Mouse (Mus musculus) hindbrain, embryonic 11.5 days (tissue): Measurements from ENCODE around the gene Bcas2. TPM values are rescaled to one million over a fixed set of nuclear protein-coding genes. Genes with fewer than 3 reads are reported as not detected.
A peak's percentile ranks its signal among the peaks of the same experiment; 100 is the strongest.

Experiments
- ATAC-seq: fragments of 200-750 bp; cut with Nextera tagmentation; 2 replicates; pipeline ENCODE4 v1.8.0; 2017; ENCODE audit warnings: mild to moderate bottlenecking, moderate TSS enrichment, moderate library complexity; ENCODE audit not compliant: low FRiP score
- DNase-seq: peaks from one replicate; pipeline ENCODE4 v3.0.0-alpha.2; 2015; ENCODE audit warnings: low spot score
- H3K27ac ChIP-seq: fragments of 300-500 bp; sonication (generic); 2 replicates; pipeline ENCODE4 v1.5.1; 2014; ENCODE audit warnings: mild to moderate bottlenecking, low read depth, low read length
- H3K27me3 ChIP-seq: fragments of 300-500 bp; sonication (generic); 2 replicates; pipeline ENCODE4 v1.6.1; 2014; ENCODE audit warnings: mild to moderate bottlenecking, low read length, moderate library complexity, mixed read lengths; ENCODE audit not compliant: control insufficient read depth, insufficient read depth
- H3K36me3 ChIP-seq: fragments of 300-500 bp; sonication (generic); 2 replicates; pipeline ENCODE4 v1.6.1; 2014; ENCODE audit warnings: mild to moderate bottlenecking, low read length, moderate library complexity, mixed read lengths; ENCODE audit not compliant: control insufficient read depth, insufficient read depth
- H3K4me1 ChIP-seq: fragments of 300-500 bp; sonication (generic); replicated peaks from 2 replicates; pipeline ENCODE4 v1.6.1; 2014; ENCODE audit warnings: low read length, mixed read lengths; ENCODE audit not compliant: control insufficient read depth, insufficient read depth
- H3K4me2 ChIP-seq: fragments of 300-500 bp; sonication (generic); replicated peaks from 2 replicates; pipeline ENCODE4 v1.6.1; 2014; ENCODE audit warnings: mild to moderate bottlenecking, low read depth, low read length
- H3K4me3 ChIP-seq: fragments of 300-500 bp; sonication (generic); 2 replicates; pipeline ENCODE4 v1.5.1; 2014; ENCODE audit warnings: low read depth, low read length
- H3K9ac ChIP-seq: fragments of 300-500 bp; sonication (generic); 2 replicates; pipeline ENCODE4 v1.6.1; 2014; ENCODE audit warnings: low read depth, low read length
- H3K9me3 ChIP-seq: fragments of 300-500 bp; sonication (generic); 2 replicates; pipeline ENCODE4 v1.6.1; 2016; ENCODE audit warnings: low read length; ENCODE audit not compliant: control insufficient read depth
- WGBS: fragments of 180-500 bp; shearing (Covaris S2); extraction: QIAGEN DNeasy Blood & Tissue Kit; methylation state at CpG from one replicate; pipeline ENCODE4 v1.1.7; 2014; 5-methylcytosine and 5-hydroxymethylcytosine counted together
- polyA plus RNA-seq: library from polyadenylated mRNA; unstranded; fragments of >200 nt; fragmentation: Nextera tagmentation; extraction: Ambion mirVana; gene quantifications from 2 replicates; pipeline ENCODE4 v1.2.1, GENCODE M21; 2014

Gene Bcas2
- polyA plus RNA-seq, 1 experiment from 2014 or later: 251 TPM

DNA sequence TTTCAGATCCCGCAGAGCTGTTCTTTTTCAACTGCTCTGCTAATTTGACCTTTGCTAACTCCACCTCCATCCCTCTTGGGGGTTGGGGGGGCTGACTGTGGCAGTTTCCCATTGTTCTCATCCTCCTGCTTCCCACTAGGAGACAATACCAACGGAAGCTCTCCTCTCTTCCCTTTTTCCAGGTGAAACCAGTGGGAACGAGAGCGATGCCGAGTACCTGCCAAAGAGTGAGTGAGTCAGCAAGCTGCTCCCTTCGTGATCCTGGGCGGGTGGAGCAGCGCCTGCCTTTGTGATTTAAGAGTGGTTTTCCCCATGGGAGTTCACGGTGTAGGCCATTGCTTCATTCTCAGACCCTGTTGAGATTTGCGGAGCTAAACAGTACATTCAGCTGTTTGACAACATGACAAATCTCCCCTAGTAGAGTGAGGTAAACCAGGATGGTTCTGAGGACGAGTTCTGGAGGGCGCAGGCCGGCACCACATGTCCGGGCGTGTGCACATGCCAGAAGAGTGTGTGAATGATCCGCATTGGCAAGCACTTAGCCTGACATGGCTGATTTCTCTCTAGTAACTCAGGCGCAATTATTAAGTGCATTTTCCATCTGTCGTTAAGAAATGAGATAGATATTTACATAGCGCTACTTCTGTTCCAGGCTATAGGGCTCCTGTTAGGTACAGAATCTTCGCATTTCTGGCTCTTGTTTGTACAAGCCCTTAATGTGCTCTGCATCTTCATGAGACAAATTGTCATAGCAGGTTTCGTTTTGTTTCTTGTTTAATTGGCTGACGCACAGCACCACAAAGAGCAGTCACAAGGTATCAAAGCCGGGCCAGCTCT is 24.9 kb upstream of the Bcas2 start:
- 0 out of 2 replicates have a peak, but pooled peaks have one; percentile 27 for ATAC-seq
- Histone ChIP-seq H3K4me2 (no peak overlapping the region), H3K9ac (no peak overlapping the region), H3K4me1 (no peaks in the 10 kb centered on the region), H3K27ac (no peak overlapping the region), H3K9me3 (no peaks in the 10 kb centered on the region), H3K27me3 (no peaks in the 10 kb centered on the region), H3K4me3 (no peak overlapping the region), H3K36me3 (no peaks in the 10 kb centered on the region)
- 61% methylated on average over 23 of the region's 23 CpGs for WGBS
- peak; percentile 25 for DNase-seq

DNA sequence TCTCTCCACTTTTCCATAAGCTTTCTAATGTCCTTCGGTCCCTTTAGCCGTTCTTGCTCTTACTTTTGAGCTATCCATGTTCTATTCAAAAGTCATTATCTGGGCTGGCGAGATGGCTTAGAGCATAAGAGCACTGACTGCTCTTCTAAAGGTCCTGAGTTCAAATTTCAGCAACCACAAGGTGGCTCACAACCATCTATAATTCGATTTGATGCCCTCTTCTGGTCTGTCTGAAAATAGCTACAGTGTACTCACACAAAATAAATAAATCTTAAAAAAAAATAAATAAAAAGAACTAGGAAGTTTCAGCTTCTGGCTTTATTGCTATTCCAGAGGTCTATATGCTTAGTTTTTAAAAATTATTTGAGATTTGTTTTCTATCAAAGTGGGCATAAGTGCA is 23.7 kb upstream of the Bcas2 start:
- 86% methylated on average over 4 of the region's 4 CpGs for WGBS
- H3K36me3 ChIP-seq: no peaks in the 10 kb centered on the region
- ATAC-seq: no peak
- DNase-seq: no peak
- no peak overlapping the region for H3K27ac ChIP-seq
- no peaks in the 10 kb centered on the region for H3K27me3 ChIP-seq
- no peak overlapping the region for H3K9ac ChIP-seq
- H3K4me2 ChIP-seq: no peak overlapping the region
- no peaks in the 10 kb centered on the region for H3K9me3 ChIP-seq
- H3K4me1 ChIP-seq: no peaks in the 10 kb centered on the region
- H3K4me3 ChIP-seq: no peak overlapping the region

DNA sequence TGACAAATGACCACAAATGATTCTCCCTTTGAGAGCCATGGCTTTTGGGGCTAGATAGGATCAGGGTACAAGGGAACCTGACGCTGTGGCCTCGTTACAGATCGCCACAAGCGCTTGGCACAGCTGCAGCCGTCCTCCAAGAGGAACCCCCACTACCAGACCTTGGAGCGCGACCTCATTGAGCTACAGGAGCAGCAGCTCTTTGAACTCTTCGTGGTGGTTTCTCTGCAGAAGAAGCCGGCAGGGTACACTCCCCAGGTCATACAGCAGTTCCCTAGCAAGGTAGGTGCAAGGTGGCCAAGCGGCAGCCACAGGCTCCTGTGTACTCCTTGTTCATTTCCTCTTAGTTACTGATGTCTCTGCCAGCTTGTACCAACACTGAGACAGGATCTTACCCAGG is 22.5 kb upstream of the Bcas2 start:
- no peaks in the 10 kb centered on the region for H3K4me1 ChIP-seq
- no peak overlapping the region for H3K4me3 ChIP-seq
- no peaks in the 10 kb centered on the region for H3K27me3 ChIP-seq
- no peak for DNase-seq
- ATAC-seq: no peak
- H3K4me2 ChIP-seq: no peak overlapping the region
- no peaks in the 10 kb centered on the region for H3K36me3 ChIP-seq
- H3K9ac ChIP-seq: no peak overlapping the region
- WGBS: 87% methylated on average over 10 of the region's 10 CpGs
- H3K9me3 ChIP-seq: no peaks in the 10 kb centered on the region
- no peak overlapping the region for H3K27ac ChIP-seq

DNA sequence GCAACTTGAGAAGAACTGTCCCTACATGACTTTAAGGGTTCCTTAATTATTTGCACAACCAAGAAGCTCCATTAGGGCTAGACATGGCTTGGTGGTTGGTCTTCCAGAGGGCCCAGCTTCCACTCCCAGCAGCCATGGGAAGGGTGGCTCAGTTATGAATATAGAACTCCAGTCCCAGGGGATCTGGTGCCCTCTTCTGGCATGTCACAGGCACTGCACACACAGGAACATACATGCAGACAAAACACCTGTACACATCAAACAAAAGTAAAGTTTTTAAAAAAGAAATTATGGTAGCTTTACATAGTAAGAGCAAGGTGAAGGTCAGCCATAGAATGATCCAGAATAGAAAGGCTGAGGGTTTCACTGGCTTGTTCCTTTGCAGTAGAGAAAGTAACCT is 17.7 kb upstream of the Bcas2 start:
- Histone ChIP-seq H3K4me3 (no peak overlapping the region), H3K36me3 (no peaks in the 10 kb centered on the region), H3K4me2 (no peak overlapping the region), H3K27me3 (no peaks in the 10 kb centered on the region), H3K27ac (no peak overlapping the region), H3K9ac (no peak overlapping the region), H3K9me3 (no peaks in the 10 kb centered on the region), H3K4me1 (no peaks in the 10 kb centered on the region)
- no peak for DNase-seq
- ATAC-seq: no peak

DNA sequence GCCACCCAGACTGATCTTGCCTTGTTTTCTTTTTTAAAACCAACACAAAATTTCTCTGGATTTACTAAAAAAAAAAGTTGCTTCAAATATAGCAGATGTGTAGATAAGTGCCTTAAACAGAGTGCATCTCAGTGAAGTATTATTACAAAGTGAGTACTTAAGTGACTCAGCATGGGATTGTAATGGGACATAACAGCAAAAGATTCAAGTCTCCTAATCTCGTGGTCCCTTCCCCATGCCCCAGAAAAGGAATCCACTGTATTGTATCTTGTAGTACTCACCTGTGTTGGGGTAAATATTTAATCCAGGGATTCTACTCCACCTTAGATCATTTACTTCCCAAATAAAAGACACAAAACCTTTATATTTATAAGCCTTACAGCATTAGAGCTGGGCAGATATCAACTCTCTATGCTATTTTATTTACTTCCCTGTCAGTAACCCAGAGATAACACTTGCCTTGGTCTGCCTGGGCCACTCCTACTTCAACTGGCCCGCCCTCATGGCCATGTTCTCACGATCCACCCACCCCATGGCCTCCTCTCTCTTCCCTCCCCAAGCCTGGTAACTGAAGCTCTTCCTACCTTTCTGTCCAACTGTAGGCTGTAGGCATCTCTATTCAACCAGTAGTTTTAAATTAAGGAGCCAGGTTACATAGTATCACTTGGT is 12.1 kb upstream of the Bcas2 start:
- WGBS: 57% methylated on average over 3 of the region's 3 CpGs
- Histone ChIP-seq H3K36me3 (no peaks in the 10 kb centered on the region), H3K9me3 (no peaks in the 10 kb centered on the region), H3K4me1 (no peaks in the 10 kb centered on the region), H3K27ac (no peak overlapping the region), H3K4me3 (no peak overlapping the region), H3K27me3 (no peaks in the 10 kb centered on the region), H3K9ac (no peak overlapping the region), H3K4me2 (no peak overlapping the region)
- DNase-seq (no peak), ATAC-seq (no peak)

DNA sequence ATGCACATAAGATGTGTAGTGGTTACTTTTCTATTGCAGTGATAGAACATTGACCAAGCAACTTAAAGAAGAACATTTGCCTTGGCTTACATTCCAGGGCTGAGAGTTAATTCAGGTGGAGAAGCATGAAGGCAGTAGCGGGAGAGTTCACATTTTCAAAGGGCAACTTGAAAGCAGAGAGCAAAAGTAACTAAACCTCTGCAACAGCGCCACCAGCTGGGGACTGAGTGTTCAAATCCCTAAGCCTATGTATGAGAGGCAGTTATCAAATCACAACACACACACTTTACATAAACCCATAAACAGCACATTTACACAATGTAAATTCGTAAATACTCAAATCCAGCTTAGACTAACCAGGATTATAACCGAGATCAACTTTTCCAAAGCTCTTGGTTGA is 1.7 kb upstream of the Bcas2 start:
- H3K4me2 ChIP-seq: no peak overlapping the region
- 0 out of 2 replicates have a peak, but pooled peaks cover 2% of the 10 kb centered on the region for H3K4me1 ChIP-seq
- no peaks in the 10 kb centered on the region for H3K9me3 ChIP-seq
- H3K4me3 ChIP-seq: no peak overlapping the region
- WGBS: 12% methylated on average over 4 of the region's 4 CpGs
- no peak overlapping the region for H3K9ac ChIP-seq
- DNase-seq: peak; percentile 90
- ATAC-seq: no peak
- H3K36me3 ChIP-seq: no peaks in the 10 kb centered on the region
- H3K27ac ChIP-seq: no peak overlapping the region
- H3K27me3 ChIP-seq: no peaks in the 10 kb centered on the region

DNA sequence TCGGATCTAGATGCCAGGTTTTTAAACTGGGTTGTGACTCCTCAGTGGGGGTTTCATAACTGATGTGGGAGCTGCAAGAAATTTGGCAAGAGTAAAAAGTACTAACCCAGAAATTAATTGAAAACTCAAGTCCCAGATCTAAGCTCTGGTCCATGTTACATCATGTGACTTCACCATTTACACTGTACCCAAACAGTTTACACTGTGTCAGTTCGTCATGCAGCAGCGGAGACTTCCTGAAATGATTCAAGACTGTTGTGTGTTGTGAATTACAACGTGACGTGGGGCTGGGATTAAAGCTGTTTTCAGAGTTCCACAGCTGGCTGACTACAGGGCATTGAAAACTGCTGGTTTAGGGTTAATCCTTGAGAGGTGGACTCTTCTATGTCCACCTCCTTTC is 1.2 kb downstream of the Bcas2 start:
- 75% methylated on average over 5 of the region's 5 CpGs for WGBS
- no peak for ATAC-seq
- H3K9me3 ChIP-seq: no peaks in the 10 kb centered on the region
- H3K27me3 ChIP-seq: no peaks in the 10 kb centered on the region
- 0 out of 2 replicates have a peak, but pooled peaks cover 7% of the 10 kb centered on the region for H3K36me3 ChIP-seq
- DNase-seq: no peak
- 0 out of 2 replicates have a peak, but pooled peaks cover 2% of the 10 kb centered on the region for H3K4me1 ChIP-seq
- H3K4me3 ChIP-seq: peak overlapping the region; percentile 79
- H3K4me2 ChIP-seq: peak overlapping the region; percentile 71
- H3K27ac ChIP-seq: no peak overlapping the region
- H3K9ac ChIP-seq: peak overlapping the region; percentile 74

DNA sequence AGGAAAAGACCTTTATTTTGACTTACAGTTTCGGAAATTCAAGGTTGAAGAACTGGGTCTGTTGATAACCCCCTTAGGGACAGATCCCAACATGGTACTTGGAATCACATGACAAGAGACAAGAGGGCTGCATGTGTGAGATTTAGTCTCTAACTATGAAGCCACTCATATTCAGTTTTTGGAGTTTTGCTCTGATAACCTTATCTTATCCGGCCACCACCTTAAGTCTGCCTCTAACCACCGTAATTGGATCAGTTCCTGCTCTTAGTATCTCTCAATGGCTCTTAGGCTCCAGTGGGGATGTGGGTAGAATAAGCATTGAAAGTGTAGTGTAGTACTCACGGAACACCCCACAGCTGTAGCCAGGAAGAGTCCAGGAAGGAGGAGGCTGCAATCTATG is 5.3 kb downstream of the Bcas2 start:
- Histone ChIP-seq H3K27ac (no peak overlapping the region), H3K4me2 (no peak overlapping the region), H3K27me3 (no peaks in the 10 kb centered on the region), H3K4me3 (no peak overlapping the region), H3K36me3 (peaks cover 7% of the 10 kb centered on the region; the same call in 1 of the 2 replicates), H3K9ac (no peak overlapping the region), H3K4me1 (0 out of 2 replicates have a peak, but pooled peaks cover 2% of the 10 kb centered on the region), H3K9me3 (no peaks in the 10 kb centered on the region)
- DNase-seq: no peak
- no peak for ATAC-seq
- WGBS: 95% methylated on average over 4 of the region's 4 CpGs

DNA sequence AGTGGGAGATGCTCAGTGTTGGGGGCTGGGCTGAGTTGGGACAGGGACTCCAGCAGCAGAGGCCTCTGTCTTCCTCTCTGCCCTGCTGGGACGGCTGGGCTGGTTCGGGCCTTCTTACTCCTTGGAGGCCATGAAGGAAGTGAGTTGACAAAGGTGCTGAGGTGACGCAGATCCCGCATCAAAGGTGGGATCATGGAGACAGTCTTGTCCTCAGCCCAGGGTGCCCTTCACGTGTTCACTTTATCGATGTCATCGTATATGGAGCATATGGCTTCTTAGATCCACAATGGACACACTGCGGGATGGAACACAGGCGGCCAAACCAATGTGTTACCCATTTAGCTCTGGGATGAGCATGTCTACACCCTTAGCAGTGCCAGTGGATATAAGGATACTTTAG is 8.1 kb downstream of the Bcas2 start:
- Histone ChIP-seq H3K4me3 (no peak overlapping the region), H3K9ac (no peak overlapping the region), H3K27me3 (no peaks in the 10 kb centered on the region), H3K4me2 (no peak overlapping the region), H3K4me1 (no peaks in the 10 kb centered on the region), H3K27ac (no peak overlapping the region), H3K9me3 (no peaks in the 10 kb centered on the region), H3K36me3 (peaks cover 7% of the 10 kb centered on the region; the same call in 1 of the 2 replicates)
- DNase-seq: no peak
- ATAC-seq: no peak
- 91% methylated on average over 9 of the region's 9 CpGs for WGBS
